Mouse (Mus musculus): ENCODE measurements at regions not wholly inside any gene's neighbourhood (a gene's known extent, or its start where the extent isn't known, plus 50 kb on each side); places are given as distances from the start of the nearest gene placed in this dataset.

DNA sequence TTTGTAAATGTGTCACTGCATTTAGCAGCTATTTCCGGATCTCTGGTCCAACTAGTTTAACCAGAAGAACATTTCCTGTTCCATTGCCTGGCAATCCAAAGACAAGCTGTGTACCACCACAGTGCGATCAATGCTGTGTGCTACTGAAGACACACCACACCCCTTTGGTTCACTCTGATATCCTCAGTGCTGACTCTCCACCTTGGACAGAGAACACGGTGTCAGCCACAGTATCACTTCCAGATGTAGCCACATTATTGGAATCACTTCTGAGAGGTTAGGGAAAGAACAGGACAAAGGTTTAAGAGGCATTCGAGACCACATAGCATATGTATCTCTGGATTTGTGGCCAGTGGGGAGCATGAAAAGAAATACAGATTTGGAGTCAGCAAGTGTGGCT, 264.4 kb upstream of the Cdyl start:
- Histone ChIP-seq H3K4me3 (ENCODE audit: low read depth, low read length) (no peak overlapping the region), H3K9me3 (ENCODE audit: control insufficient read depth, low read length) (no peaks in the 10 kb centered on the region), H3K36me3 (ENCODE audit: control insufficient read depth, insufficient read depth, low read length) (no peaks in the 10 kb centered on the region), H3K27ac (replicated peaks; ENCODE audit: low read depth, low read length) (no peak overlapping the region), H3K27me3 (replicated peaks; ENCODE audit: control insufficient read depth, insufficient read depth, low read length) (no peaks in the 10 kb centered on the region), H3K4me1 (ENCODE audit: control insufficient read depth, insufficient read depth, low read length) (peaks cover 20% of the 10 kb centered on the region), H3K4me2 (ENCODE audit: low read depth, low read length) (no peak overlapping the region), H3K9ac (ENCODE audit: low read depth, low read length) (no peak overlapping the region)
- peak; percentile 24 for DNase-seq (ENCODE audit: low spot score)
- ATAC-seq (ENCODE audit: low read depth): no peak
- 41% methylated on average over 4 of the region's 4 CpGs for WGBS

DNA sequence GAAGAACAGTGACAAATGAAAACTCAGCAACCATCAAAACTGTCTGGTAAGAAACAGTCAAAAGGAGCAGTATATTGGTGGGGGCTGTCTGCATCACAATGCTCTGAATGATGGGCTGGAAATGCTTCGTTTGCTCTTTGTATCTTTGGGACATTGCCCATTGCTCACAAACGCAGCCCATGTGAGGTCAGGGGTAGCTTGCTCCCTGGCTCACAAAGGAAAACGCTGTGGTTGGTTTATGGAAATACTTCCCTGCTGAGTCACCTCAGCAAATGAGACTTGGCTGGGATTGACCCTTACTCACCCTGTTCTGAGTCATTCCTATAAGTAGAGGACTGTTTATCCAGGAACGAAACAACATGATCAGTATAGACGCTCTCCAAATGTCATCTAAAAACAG, 264.0 kb upstream of the Cdyl start:
- H3K9ac ChIP-seq (ENCODE audit: low read depth, low read length): no peak overlapping the region
- H3K27me3 ChIP-seq (replicated peaks; ENCODE audit: control insufficient read depth, insufficient read depth, low read length): no peaks in the 10 kb centered on the region
- no peaks in the 10 kb centered on the region for H3K9me3 ChIP-seq (ENCODE audit: control insufficient read depth, low read length)
- no peak overlapping the region for H3K4me2 ChIP-seq (ENCODE audit: low read depth, low read length)
- H3K4me3 ChIP-seq (ENCODE audit: low read depth, low read length): no peak overlapping the region
- ATAC-seq (ENCODE audit: low read depth): peak; percentile 30; the same call in 1 of the 2 replicates
- peak; percentile 70 for DNase-seq (ENCODE audit: low spot score)
- H3K4me1 ChIP-seq (ENCODE audit: control insufficient read depth, insufficient read depth, low read length): peaks cover 16% of the 10 kb centered on the region
- WGBS: 23% methylated on average over 5 of the region's 5 CpGs
- H3K36me3 ChIP-seq (ENCODE audit: control insufficient read depth, insufficient read depth, low read length): no peaks in the 10 kb centered on the region
- H3K27ac ChIP-seq (replicated peaks; ENCODE audit: low read depth, low read length): no peak overlapping the region

DNA sequence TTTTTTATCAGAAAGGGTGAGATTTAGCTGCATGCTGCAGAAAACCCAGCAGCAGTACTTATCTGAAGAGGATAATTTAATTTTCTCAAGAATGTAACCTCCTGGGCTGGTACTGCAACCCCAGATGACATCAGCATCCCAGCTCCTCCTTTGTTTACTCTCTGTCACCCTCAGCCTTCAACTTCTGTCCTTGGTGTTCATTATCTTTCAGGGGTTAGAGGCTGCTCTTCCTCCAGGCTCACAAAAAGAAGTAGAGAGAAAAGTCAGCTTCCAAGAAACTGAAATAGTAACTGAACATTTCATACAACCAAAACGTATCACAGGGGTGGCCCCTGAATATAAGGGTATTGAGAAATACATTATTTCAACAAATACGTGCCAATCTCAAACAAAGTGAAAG, 262.5 kb upstream of the Cdyl start:
- H3K4me1 ChIP-seq (ENCODE audit: control insufficient read depth, insufficient read depth, low read length): peaks cover 11% of the 10 kb centered on the region
- no peak overlapping the region for H3K4me3 ChIP-seq (ENCODE audit: low read depth, low read length)
- DNase-seq (ENCODE audit: low spot score) (no peak), ATAC-seq (ENCODE audit: low read depth) (no peak)
- H3K36me3 ChIP-seq (ENCODE audit: control insufficient read depth, insufficient read depth, low read length): no peaks in the 10 kb centered on the region
- 87% methylated on average over 2 of the region's 2 CpGs for WGBS
- H3K4me2 ChIP-seq (ENCODE audit: low read depth, low read length): no peak overlapping the region
- no peaks in the 10 kb centered on the region for H3K9me3 ChIP-seq (ENCODE audit: control insufficient read depth, low read length)
- no peaks in the 10 kb centered on the region for H3K27me3 ChIP-seq (replicated peaks; ENCODE audit: control insufficient read depth, insufficient read depth, low read length)
- no peak overlapping the region for H3K27ac ChIP-seq (replicated peaks; ENCODE audit: low read depth, low read length)
- H3K9ac ChIP-seq (ENCODE audit: low read depth, low read length): no peak overlapping the region

DNA sequence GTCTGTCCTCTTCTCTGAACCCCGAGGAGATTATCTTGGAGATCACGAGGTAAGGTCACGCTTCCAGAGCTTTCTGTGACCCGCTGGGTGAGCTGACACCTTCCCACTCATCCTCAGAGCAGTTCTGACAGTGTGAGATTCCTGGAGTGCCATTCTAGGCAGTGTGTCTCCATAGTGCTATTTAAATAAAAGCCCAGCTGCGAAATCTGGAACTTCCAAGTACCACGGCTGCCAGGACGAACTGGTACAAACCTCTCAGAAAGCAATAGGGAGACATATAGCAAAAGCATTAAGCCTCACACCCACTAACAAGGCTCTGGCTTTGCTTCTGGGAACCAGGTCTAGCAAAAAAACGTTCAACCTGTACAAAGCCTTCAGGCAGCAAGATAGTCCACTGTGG, 261.4 kb upstream of the Cdyl start:
- DNase-seq (ENCODE audit: low spot score) (no peak), ATAC-seq (ENCODE audit: low read depth) (no peak)
- H3K27ac ChIP-seq (replicated peaks; ENCODE audit: low read depth, low read length): no peak overlapping the region
- no peak overlapping the region for H3K4me2 ChIP-seq (ENCODE audit: low read depth, low read length)
- WGBS: 64% methylated on average over 8 of the region's 8 CpGs
- no peaks in the 10 kb centered on the region for H3K9me3 ChIP-seq (ENCODE audit: control insufficient read depth, low read length)
- no peaks in the 10 kb centered on the region for H3K27me3 ChIP-seq (replicated peaks; ENCODE audit: control insufficient read depth, insufficient read depth, low read length)
- H3K9ac ChIP-seq (ENCODE audit: low read depth, low read length): no peak overlapping the region
- peaks cover 11% of the 10 kb centered on the region for H3K4me1 ChIP-seq (ENCODE audit: control insufficient read depth, insufficient read depth, low read length)
- no peak overlapping the region for H3K4me3 ChIP-seq (ENCODE audit: low read depth, low read length)
- no peaks in the 10 kb centered on the region for H3K36me3 ChIP-seq (ENCODE audit: control insufficient read depth, insufficient read depth, low read length)

DNA sequence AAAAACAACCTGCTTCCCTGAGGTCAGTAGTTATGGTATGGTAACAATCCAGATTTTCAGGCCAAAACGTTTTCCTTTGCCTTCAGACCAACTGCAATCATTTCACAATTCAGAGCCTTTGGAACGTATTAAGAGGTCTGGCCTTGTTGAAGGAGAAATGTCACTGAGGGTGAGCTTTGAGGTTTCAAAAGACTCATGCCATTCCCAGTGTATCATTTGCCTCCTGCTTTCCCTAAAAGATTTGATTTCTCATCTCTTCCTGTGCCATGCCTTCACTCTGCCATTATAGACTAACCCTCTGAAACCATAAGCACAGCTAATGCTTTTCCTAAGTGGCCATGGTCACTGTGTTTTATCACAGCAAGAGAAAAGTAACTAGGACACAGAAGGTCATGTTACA, 256.8 kb upstream of the Cdyl start:
- H3K4me2 ChIP-seq (ENCODE audit: low read depth, low read length): no peak overlapping the region
- H3K9ac ChIP-seq (ENCODE audit: low read depth, low read length): no peak overlapping the region
- no peaks in the 10 kb centered on the region for H3K27me3 ChIP-seq (replicated peaks; ENCODE audit: control insufficient read depth, insufficient read depth, low read length)
- no peak for ATAC-seq (ENCODE audit: low read depth)
- 75% methylated on average over 2 of the region's 2 CpGs for WGBS
- H3K4me1 ChIP-seq (ENCODE audit: control insufficient read depth, insufficient read depth, low read length): no peaks in the 10 kb centered on the region
- no peaks in the 10 kb centered on the region for H3K36me3 ChIP-seq (ENCODE audit: control insufficient read depth, insufficient read depth, low read length)
- H3K27ac ChIP-seq (replicated peaks; ENCODE audit: low read depth, low read length): no peak overlapping the region
- no peaks in the 10 kb centered on the region for H3K9me3 ChIP-seq (ENCODE audit: control insufficient read depth, low read length)
- no peak for DNase-seq (ENCODE audit: low spot score)
- H3K4me3 ChIP-seq (ENCODE audit: low read depth, low read length): no peak overlapping the region

DNA sequence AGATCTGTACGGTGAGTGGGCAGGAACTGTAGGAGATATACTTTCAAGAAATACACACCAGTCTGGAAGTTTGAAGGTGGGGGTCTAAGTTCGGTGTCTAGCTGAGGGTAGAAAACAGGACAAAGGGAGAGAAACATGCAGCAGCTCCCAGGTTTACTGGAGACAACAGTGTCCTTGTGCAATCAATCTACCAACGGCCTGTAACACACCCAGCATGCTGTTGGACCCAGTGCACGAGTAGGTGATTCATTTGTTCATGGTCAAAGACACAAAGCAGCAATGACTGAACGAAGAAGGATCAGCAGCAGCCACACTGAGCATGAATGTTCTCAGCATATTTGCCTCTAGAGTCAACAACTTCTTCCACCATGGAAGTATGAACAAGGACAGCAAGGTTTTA, 255.2 kb upstream of the Cdyl start:
- ATAC-seq (ENCODE audit: low read depth) (no peak), DNase-seq (ENCODE audit: low spot score) (no peak)
- H3K4me3 ChIP-seq (ENCODE audit: low read depth, low read length): no peak overlapping the region
- H3K4me1 ChIP-seq (ENCODE audit: control insufficient read depth, insufficient read depth, low read length): no peaks in the 10 kb centered on the region
- 82% methylated on average over 5 of the region's 5 CpGs for WGBS
- H3K36me3 ChIP-seq (ENCODE audit: control insufficient read depth, insufficient read depth, low read length): no peaks in the 10 kb centered on the region
- no peak overlapping the region for H3K4me2 ChIP-seq (ENCODE audit: low read depth, low read length)
- H3K9me3 ChIP-seq (ENCODE audit: control insufficient read depth, low read length): no peaks in the 10 kb centered on the region
- no peak overlapping the region for H3K9ac ChIP-seq (ENCODE audit: low read depth, low read length)
- H3K27me3 ChIP-seq (replicated peaks; ENCODE audit: control insufficient read depth, insufficient read depth, low read length): no peaks in the 10 kb centered on the region
- H3K27ac ChIP-seq (replicated peaks; ENCODE audit: low read depth, low read length): no peak overlapping the region

DNA sequence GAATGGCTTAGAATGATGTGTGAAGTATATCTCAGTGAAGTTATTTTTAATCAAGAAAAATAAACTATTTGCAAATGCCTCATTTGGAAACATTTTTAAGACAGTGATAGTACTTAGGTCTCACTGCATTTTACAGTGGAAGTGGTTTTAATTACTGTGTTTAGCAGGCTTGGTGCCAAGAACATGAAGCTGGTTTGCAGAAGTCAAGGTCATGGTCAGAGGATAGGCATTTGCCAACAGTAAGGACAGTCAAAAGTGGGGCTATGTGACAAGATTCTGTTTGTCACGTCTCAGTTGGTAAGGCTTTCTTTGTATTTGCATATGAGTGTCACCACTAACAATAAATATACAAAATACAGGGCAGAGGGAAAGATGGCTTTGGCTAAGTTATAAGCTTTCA, 254.2 kb upstream of the Cdyl start:
- H3K4me1 ChIP-seq (ENCODE audit: control insufficient read depth, insufficient read depth, low read length): no peaks in the 10 kb centered on the region
- WGBS: 70% methylated on average over 1 of the region's 1 CpGs
- no peak overlapping the region for H3K9ac ChIP-seq (ENCODE audit: low read depth, low read length)
- H3K4me2 ChIP-seq (ENCODE audit: low read depth, low read length): no peak overlapping the region
- no peak for ATAC-seq (ENCODE audit: low read depth)
- H3K27me3 ChIP-seq (replicated peaks; ENCODE audit: control insufficient read depth, insufficient read depth, low read length): no peaks in the 10 kb centered on the region
- no peaks in the 10 kb centered on the region for H3K36me3 ChIP-seq (ENCODE audit: control insufficient read depth, insufficient read depth, low read length)
- no peak for DNase-seq (ENCODE audit: low spot score)
- H3K9me3 ChIP-seq (ENCODE audit: control insufficient read depth, low read length): no peaks in the 10 kb centered on the region
- H3K4me3 ChIP-seq (ENCODE audit: low read depth, low read length): no peak overlapping the region
- H3K27ac ChIP-seq (replicated peaks; ENCODE audit: low read depth, low read length): no peak overlapping the region

DNA sequence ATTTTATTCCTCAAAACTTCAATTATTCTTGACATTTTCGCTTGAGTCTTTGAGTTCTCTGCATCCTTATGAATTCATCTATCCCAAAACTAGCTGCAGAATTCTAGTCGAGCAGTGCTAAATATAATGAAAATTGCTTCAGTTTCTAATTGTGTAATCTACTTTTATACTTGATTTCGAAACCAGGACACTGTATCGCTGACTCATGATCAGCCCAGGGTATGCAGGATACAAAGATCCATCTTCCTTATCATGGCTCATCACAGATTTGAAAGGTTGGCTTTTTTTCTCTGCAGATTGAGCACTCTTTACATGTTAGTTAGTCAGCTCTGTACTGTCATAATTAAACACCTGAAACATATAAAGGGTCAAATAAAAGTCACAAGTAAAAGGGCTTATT, 242.1 kb upstream of the Cdyl start:
- Histone ChIP-seq H3K27ac (replicated peaks; ENCODE audit: low read depth, low read length) (no peak overlapping the region), H3K36me3 (ENCODE audit: control insufficient read depth, insufficient read depth, low read length) (no peaks in the 10 kb centered on the region), H3K4me1 (ENCODE audit: control insufficient read depth, insufficient read depth, low read length) (no peaks in the 10 kb centered on the region), H3K27me3 (replicated peaks; ENCODE audit: control insufficient read depth, insufficient read depth, low read length) (no peaks in the 10 kb centered on the region), H3K4me3 (ENCODE audit: low read depth, low read length) (no peak overlapping the region), H3K4me2 (ENCODE audit: low read depth, low read length) (no peak overlapping the region), H3K9ac (ENCODE audit: low read depth, low read length) (no peak overlapping the region), H3K9me3 (ENCODE audit: control insufficient read depth, low read length) (no peaks in the 10 kb centered on the region)
- ATAC-seq (ENCODE audit: low read depth) (no peak), DNase-seq (ENCODE audit: low spot score) (no peak)
- 91% methylated on average over 4 of the region's 4 CpGs for WGBS

DNA sequence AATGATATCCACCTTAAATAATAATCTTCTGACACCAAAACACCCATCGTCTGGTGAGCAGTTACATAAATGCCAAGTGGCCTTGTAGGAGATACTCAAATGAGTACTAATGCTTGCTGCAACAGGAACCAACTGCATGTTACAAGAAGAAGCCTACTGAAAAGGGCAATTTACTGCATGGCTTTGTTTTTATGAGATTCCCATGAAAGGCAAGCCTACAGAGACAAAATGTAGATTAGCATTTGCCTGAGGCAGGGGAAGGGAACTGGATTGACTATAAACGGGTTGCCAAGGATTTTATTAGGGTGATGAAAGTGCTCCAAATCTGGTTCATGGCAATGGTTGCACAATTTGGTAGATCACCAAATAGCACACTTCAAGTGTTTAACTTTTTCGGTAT, 239.6 kb upstream of the Cdyl start:
- Histone ChIP-seq H3K9me3 (ENCODE audit: control insufficient read depth, low read length) (no peaks in the 10 kb centered on the region), H3K4me1 (ENCODE audit: control insufficient read depth, insufficient read depth, low read length) (no peaks in the 10 kb centered on the region), H3K36me3 (ENCODE audit: control insufficient read depth, insufficient read depth, low read length) (no peaks in the 10 kb centered on the region), H3K4me2 (ENCODE audit: low read depth, low read length) (no peak overlapping the region), H3K27ac (replicated peaks; ENCODE audit: low read depth, low read length) (no peak overlapping the region), H3K9ac (ENCODE audit: low read depth, low read length) (no peak overlapping the region), H3K4me3 (ENCODE audit: low read depth, low read length) (no peak overlapping the region), H3K27me3 (replicated peaks; ENCODE audit: control insufficient read depth, insufficient read depth, low read length) (no peaks in the 10 kb centered on the region)
- no peak for DNase-seq (ENCODE audit: low spot score)
- WGBS: 79% methylated on average over 3 of the region's 3 CpGs
- ATAC-seq (ENCODE audit: low read depth): no peak
